Mouse (Mus musculus) CH12.LX (cell line): ENCODE measurements around the gene Tor1a. TPM values are rescaled to one million over a fixed set of nuclear protein-coding genes. Genes with fewer than 3 reads are reported as not detected.

ENCODE experiments used
- DNase-seq: peaks from one replicate; pipeline ENCODE4 v3.0.0-alpha.2; 2013; ENCODE audit errors: extremely low read depth
- H3K27ac ChIP-seq: 2 replicates; pipeline ENCODE4 v1.5.1; 2012; ENCODE audit warnings: low read depth, mild to moderate bottlenecking, control low read depth, moderate library complexity; ENCODE audit not compliant: insufficient read depth
- H3K27me3 ChIP-seq: replicated peaks from 2 replicates; pipeline ENCODE3; 2012; ENCODE audit warnings: inconsistent platforms
- H3K36me3 ChIP-seq, 2 experiments: replicated peaks in 1 of 2; 2 replicates each; pipeline versions ENCODE3 to v1.6.1; 2012; ENCODE audit warnings: inconsistent platforms in 1 of 2, low read length in 1 of 2, mild to moderate bottlenecking in 1 of 2, mixed read lengths in 1 of 2, moderate library complexity in 1 of 2; ENCODE audit not compliant: control insufficient read depth in 1 of 2, insufficient read depth in 1 of 2
- H3K4me1 ChIP-seq, 2 experiments: 2 replicates each; pipeline ENCODE4 v1.6.1; 2012; ENCODE audit warnings: inconsistent platforms in 1 of 2, moderate library complexity in 1 of 2; ENCODE audit not compliant: insufficient read depth in 2 of 2, control insufficient read depth in 1 of 2
- H3K4me2 ChIP-seq: 2 replicates; pipeline ENCODE4 v1.6.1; 2012; ENCODE audit warnings: low read depth, mild to moderate bottlenecking, control low read depth; ENCODE audit not compliant: poor library complexity, insufficient read depth, severe bottlenecking
- H3K4me3 ChIP-seq, 3 experiments: fragments of 150-350 bp in 1 of 3; sonication (generic) in 1 of 3; replicated peaks in 1 of 3; 2 replicates each; pipeline versions ENCODE3 to v1.5.1; 2011 to 2012; ENCODE audit warnings: low read depth in 2 of 3, low read length in 2 of 3, mild to moderate bottlenecking in 2 of 3, moderate library complexity in 2 of 3, control low read depth in 1 of 3, improper control_type of control experiment in 1 of 3, inconsistent platforms in 1 of 3, mixed read lengths in 1 of 3; ENCODE audit not compliant: poor library complexity in 1 of 3
- H3K79me2 ChIP-seq: replicated peaks from 2 replicates; pipeline ENCODE4 v1.6.1; 2012; ENCODE audit warnings: mild to moderate bottlenecking, moderate library complexity; ENCODE audit not compliant: control insufficient read depth, poor library complexity, insufficient read depth, severe bottlenecking; ENCODE audit errors: extremely low read depth
- H3K9ac ChIP-seq: 2 replicates; pipeline ENCODE4 v1.6.1; 2012; ENCODE audit warnings: low read depth, mild to moderate bottlenecking, control low read depth, moderate library complexity; ENCODE audit not compliant: insufficient read depth
- H3K9me3 ChIP-seq: replicated peaks from 2 replicates; pipeline ENCODE3; 2012; ENCODE audit warnings: low read length, inconsistent platforms, mixed read lengths
- CHD1 ChIP-seq: IDR thresholded peaks from 2 replicates; pipeline ENCODE4 v1.6.1; 2012; ENCODE audit warnings: low read depth, low read length, improper control_type of control experiment, inconsistent platforms
- CTCF ChIP-seq, 2 experiments: IDR thresholded peaks in 1 of 2; conservative IDR thresholded peaks in 1 of 2; 2 replicates each; pipeline ENCODE4 v1.5.1; 2011 to 2012; ENCODE audit warnings: low read depth in 2 of 2, low read length in 2 of 2, improper control_type of control experiment in 1 of 2, inconsistent platforms in 1 of 2, mild to moderate bottlenecking in 1 of 2, moderate library complexity in 1 of 2
- ELF1 ChIP-seq: IDR thresholded peaks from 2 replicates; pipeline ENCODE4 v1.6.1; 2014; ENCODE audit warnings: low read depth, mild to moderate bottlenecking, inconsistent platforms, low read length, improper control_type of control experiment
- ETS1 ChIP-seq: conservative IDR thresholded peaks from 2 replicates; pipeline ENCODE4 v1.6.1; 2012; ENCODE audit warnings: low read depth, mild to moderate bottlenecking, inconsistent platforms, low read length, improper control_type of control experiment, moderate library complexity
- GABPA ChIP-seq: IDR thresholded peaks from 2 replicates; pipeline ENCODE4 v1.6.1; 2012; ENCODE audit warnings: low read depth, low read length, improper control_type of control experiment, inconsistent platforms; ENCODE audit not compliant: insufficient replicate concordance
- HCFC1 ChIP-seq: IDR thresholded peaks from 2 replicates; pipeline ENCODE4 v1.6.1; 2012; ENCODE audit warnings: low read depth, mild to moderate bottlenecking, inconsistent platforms, low read length, improper control_type of control experiment
- JUND ChIP-seq: conservative IDR thresholded peaks from 2 replicates; pipeline ENCODE4 v1.6.1; 2011; ENCODE audit warnings: low read depth, low read length, improper control_type of control experiment
- MAX ChIP-seq: IDR thresholded peaks from 2 replicates; pipeline ENCODE4 v1.6.1; 2011; ENCODE audit warnings: low read length, improper control_type of control experiment
- MYC ChIP-seq: IDR thresholded peaks from 2 replicates; pipeline ENCODE4 v1.6.1; 2011; ENCODE audit warnings: low read depth, mild to moderate bottlenecking, improper control_type of control experiment, low read length
- NELFE ChIP-seq: IDR thresholded peaks from 2 replicates; pipeline ENCODE4 v1.6.1; 2011; ENCODE audit warnings: low read depth, low read length, improper control_type of control experiment
- PAX5 ChIP-seq: IDR thresholded peaks from 2 replicates; pipeline ENCODE4 v1.6.1; 2012; ENCODE audit warnings: low read length, inconsistent platforms, mixed read lengths
- RAD21 ChIP-seq: IDR thresholded peaks from 2 replicates; pipeline ENCODE4 v1.6.1; 2011; ENCODE audit warnings: low read depth, mild to moderate bottlenecking, low read length, improper control_type of control experiment, moderate library complexity
- SIN3A ChIP-seq: IDR thresholded peaks from 2 replicates; pipeline ENCODE4 v1.6.1; 2012; ENCODE audit warnings: low read length, improper control_type of control experiment, inconsistent platforms
- SMC3 ChIP-seq: IDR thresholded peaks from 2 replicates; pipeline ENCODE4 v1.6.1; 2011; ENCODE audit warnings: low read depth, low read length, improper control_type of control experiment
- TCF12 ChIP-seq: IDR thresholded peaks from 2 replicates; pipeline ENCODE4 v1.6.1; 2014; ENCODE audit warnings: low read depth, mild to moderate bottlenecking, inconsistent platforms, low read length, improper control_type of control experiment
- ZC3H11A ChIP-seq: IDR thresholded peaks from 2 replicates; pipeline ENCODE4 v1.6.1; 2012; ENCODE audit warnings: low read depth, mild to moderate bottlenecking, inconsistent platforms, low read length, improper control_type of control experiment
- dilution Hi-C: fragments of 300-500 bp; cut with MboI; formaldehyde crosslinking; loops from 2 replicates; pipeline ENCODE4 v1.14.3; 2020; ENCODE audit warnings: low sequenced_read_pairs; ENCODE audit not compliant: extremely low pct_unique_long_range_greater_than_20kb, extremely low pct_ligation_motif_present
- in situ Hi-C: fragments of 300-500 bp; cut with MboI; formaldehyde crosslinking; loops from 3 replicates; pipeline ENCODE4 v1.14.3; 2019; ENCODE audit warnings: low sequenced_read_pairs, low pct_ligation_motif_present, low pct_unique_long_range_greater_than_20kb, mixed read lengths
- polyA plus RNA-seq: library from polyadenylated mRNA; unstranded; fragments of >175 nt; gene quantifications from 2 replicates; pipeline ENCODE4 v1.2.1, GENCODE M21; 2012; ENCODE audit warnings: low read depth; ENCODE audit not compliant: insufficient read length
- total RNA-seq, 2 experiments: library from RNA; depleted of rRNA; stranded (reverse); fragments of 300-350 nt in 1 of 2; fragments of >200 nt in 1 of 2; gene quantifications; 2 replicates each; pipeline ENCODE4 v1.2.3; 2012 to 2014

The Tor1a gene
- total and polyA plus RNA-seq, 3 experiments, result 44.9 to 58.2 (median 45.6) TPM

DNA sequence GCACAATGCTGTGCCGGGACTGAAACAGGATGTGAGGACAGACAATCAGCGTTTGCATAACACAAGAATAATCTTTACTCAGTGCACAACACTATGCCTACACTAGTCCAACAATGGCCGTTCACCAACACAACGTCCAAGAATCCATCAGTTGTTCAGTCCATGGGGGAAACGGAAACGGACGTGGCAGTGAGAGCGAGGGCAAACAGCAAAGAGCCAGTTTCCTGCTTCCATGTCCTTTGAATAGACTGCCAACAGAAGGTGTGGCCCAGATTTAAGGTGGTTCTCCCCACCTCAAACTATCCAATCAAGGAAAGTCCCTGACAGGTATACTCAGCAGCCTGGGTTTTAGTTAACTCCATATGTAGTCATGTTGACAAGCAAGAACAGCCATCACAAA, 30.0 kb downstream of the Tor1a start:
- no peak overlapping the region for H3K4me3 ChIP-seq
- in situ Hi-C loops (loop anchor here (10.0 kb wide), 1 partner anchor 503 kb away; no protein-coding TSS in a partner anchor), dilution Hi-C loops (no loop called here)
- no peaks in the 10 kb centered on the region for H3K79me2 ChIP-seq
- no peak for TF ChIP-seq PAX5
- TF ChIP-seq ZC3H11A, result no peak
- TF ChIP-seq ELF1, result no peak
- no peak for TF ChIP-seq SIN3A
- no peak overlapping the region for H3K27ac ChIP-seq
- peaks cover 2 to 11% of the 10 kb centered on the region in 2 experiments; a peak in 3 of 4 replicates for H3K4me1 ChIP-seq
- no peak for DNase-seq
- no peaks in the 10 kb centered on the region for H3K9me3 ChIP-seq
- no peaks in the 10 kb centered on the region for H3K27me3 ChIP-seq
- no peaks in the 10 kb centered on the region for H3K36me3 ChIP-seq
- H3K9ac ChIP-seq, result no peak overlapping the region
- H3K4me2 ChIP-seq, result no peak overlapping the region

DNA sequence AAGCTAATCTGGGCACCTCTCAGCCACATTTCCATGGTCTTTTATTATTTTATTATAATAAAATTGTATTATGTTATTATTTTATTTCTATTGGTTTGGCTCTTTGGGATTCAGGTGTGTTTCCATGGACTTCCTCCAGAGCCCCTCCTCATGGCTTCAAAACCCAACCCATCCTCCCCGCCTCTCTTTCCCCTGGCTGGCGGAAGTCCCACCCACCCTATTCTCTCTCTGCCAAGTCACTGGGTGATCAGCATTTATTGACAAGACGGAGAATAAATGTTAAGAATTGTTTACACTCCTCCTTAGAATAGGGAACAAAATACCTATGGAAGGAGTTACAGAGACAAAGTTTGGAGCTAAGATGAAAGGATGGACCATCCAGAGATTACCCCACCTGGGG, 30.9 kb downstream of the Tor1a start:
- H3K36me3 ChIP-seq, result no peaks in the 10 kb centered on the region
- H3K9me3 ChIP-seq, result peaks cover 2% of the 10 kb centered on the region
- peaks cover 6 to 16% of the 10 kb centered on the region in 2 experiments for H3K4me1 ChIP-seq
- TF ChIP-seq ETS1, result no peak
- TF ChIP-seq HCFC1, result no peak
- TF ChIP-seq GABPA, result no peak
- TF ChIP-seq CHD1, result no peak
- TF ChIP-seq JUND, result no peak
- no peaks in the 10 kb centered on the region for H3K27me3 ChIP-seq
- H3K4me3 ChIP-seq, result no peak overlapping the region
- no peak overlapping the region for H3K27ac ChIP-seq
- in situ Hi-C loops, result loop anchor here (10.0 kb wide), 1 partner anchor 502 kb away; no protein-coding TSS in a partner anchor
- no peaks in the 10 kb centered on the region for H3K79me2 ChIP-seq
- no peak overlapping the region for H3K9ac ChIP-seq
- dilution Hi-C loops, result no loop called here
- no peak for DNase-seq
- no peak overlapping the region for H3K4me2 ChIP-seq

DNA sequence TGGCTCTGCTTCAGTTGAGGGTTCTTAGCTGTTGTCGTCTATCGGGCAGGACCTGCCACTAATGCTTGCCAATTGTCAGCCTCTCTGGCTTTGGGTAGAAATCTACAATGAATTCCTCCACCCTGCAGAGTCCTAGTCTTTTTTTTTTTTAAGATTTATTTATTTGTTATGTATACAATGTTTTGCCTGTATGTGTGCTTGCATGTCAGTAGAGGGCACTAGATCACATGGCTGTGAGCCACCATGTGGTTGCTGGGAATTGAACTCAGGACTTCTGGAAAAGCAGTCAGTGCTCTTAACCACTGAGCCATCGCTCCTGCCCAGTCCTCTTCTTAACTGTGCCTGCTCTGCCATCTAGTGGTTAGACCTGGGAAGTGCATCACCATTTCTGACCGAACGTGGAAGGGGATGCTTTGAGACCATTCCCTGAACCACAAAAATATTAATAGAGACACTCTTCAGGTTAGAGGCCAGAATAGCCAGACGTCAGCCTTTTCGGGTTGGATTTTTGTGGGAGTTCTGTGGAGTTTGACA, 33.7 kb downstream of the Tor1a start:
- in situ Hi-C loops, result loop anchor here (5.0 to 10.0 kb wide), 3 partner anchors 42 to 499 kb away; no protein-coding TSS in a partner anchor
- DNase-seq, result peak; percentile 68
- Histone ChIP-seq H3K27me3 (no peaks in the 10 kb centered on the region), H3K4me3 (no peak overlapping the region), H3K4me1 (peaks cover 10 to 20% of the 10 kb centered on the region in 2 experiments), H3K27ac (no peak overlapping the region), H3K36me3 (peaks cover 0 to 3% of the 10 kb centered on the region in 2 experiments), H3K9me3 (peaks cover 2% of the 10 kb centered on the region), H3K9ac (no peak overlapping the region), H3K79me2 (no peaks in the 10 kb centered on the region), H3K4me2 (no peak overlapping the region)
- dilution Hi-C loops, result no loop called here
- peak; percentile 84 to 93 for TF ChIP-seq CTCF (conservative IDR thresholded peaks at IDR 0.05 in 1 of 2, IDR thresholded peaks at IDR 0.05 in 1 of 2; ENCODE audit: low read depth in 2 of 2, low read length in 2 of 2)
- peak; percentile 73 for TF ChIP-seq MYC
- peak; percentile 66 for TF ChIP-seq SMC3
- TF ChIP-seq ZC3H11A, result no peak
- TF ChIP-seq TCF12, result no peak
- TF ChIP-seq MAX, result 0 out of 2 replicates have a peak, but pooled peaks have one; percentile 31
- peak; percentile 84 for TF ChIP-seq RAD21
- peak; percentile 24; the same call in 1 of the 2 replicates for TF ChIP-seq NELFE
